Mouse (Mus musculus) heart, postnatal 4 days (tissue): ENCODE measurements around the gene Mapk14. TPM values are rescaled to one million over a fixed set of nuclear protein-coding genes. Genes with fewer than 3 reads are reported as not detected.
A peak's percentile ranks its signal among the peaks of the same experiment; 100 is the strongest.
"Not testable (repeated sequence)": the region's sequence is repeated elsewhere in the genome, so short reads cannot be mapped to it uniquely, and the experiment has no call there.

Experiments
- DNase-seq: peaks from one replicate; pipeline ENCODE4 v3.0.0; 2021
- total RNA-seq, 2 experiments: library from RNA; stranded (reverse); gene quantifications; 2 replicates each; pipeline ENCODE4 v1.2.3; 2021

The Mapk14 gene
- total RNA-seq, 2 experiments from 2014 or later = 45.1 to 49.6 TPM

DNA sequence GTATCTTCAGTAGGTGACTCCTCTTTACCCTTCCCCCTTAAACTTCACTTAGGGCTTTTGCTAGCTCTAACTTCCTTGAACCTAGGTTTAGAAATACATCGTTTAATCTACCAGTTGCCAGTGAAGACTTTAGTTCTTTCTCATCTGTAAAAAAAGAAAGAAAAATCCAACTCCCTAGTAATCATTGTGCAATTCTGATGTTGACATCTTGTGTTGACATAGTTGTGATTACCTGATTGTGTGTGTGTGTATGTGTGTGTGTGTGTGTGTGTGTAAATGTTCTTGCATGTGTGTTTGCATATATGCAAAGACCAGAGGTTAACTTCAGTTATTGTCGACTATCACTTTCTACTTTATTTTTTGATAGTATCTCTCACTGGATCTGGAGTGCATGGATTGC, 7.5 kb downstream of the Mapk14 start:
- DNase-seq = no peak

DNA sequence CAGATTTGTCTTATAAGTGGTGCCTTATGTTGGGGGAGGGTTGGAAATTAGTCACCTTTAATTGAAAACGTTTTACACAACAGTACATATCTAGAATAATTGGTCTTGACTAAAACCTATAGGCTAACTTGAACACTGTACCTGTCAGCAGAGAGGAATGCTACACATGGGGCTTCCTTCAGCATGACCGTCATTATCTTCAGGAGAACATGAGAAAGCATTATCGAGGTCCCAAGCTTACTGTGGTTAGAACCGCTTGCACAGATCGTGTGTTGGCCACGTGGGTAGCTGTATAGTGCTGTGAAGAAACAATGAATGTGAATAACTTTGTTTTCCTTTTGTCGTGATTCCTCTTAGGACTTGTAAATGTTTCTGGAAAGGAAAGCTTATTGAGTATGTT, 8.7 kb downstream of the Mapk14 start:
- no peak for DNase-seq

- no peak for DNase-seq
Measured at GRCm38 (mm10) chr17:28701171-28701570, 10.0 kb downstream of the Mapk14 start.

DNA sequence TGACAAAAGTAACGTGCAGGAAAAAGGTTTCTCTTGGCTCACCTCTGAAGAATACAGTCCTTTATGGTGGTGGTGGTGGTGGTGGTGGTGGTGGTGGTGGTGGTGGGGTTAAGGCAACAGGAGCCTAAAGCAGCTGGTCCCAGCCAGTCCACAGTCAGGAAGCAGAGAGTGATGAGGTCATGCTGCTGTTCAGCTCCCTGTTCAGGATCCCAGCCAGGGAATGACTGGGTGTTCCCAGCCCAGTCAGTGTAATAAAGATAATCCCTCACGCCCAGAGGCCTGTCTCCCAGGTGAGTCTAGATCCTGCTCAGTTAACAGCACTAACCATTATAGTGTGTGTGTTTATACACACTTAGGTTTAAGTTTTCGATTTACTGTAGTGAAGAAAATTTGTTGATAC, 10.6 kb downstream of the Mapk14 start:
- peak; percentile 20 for DNase-seq

GRCm38 (mm10) chr17:28702646-28703045, 11.5 kb downstream of the Mapk14 start:
- no peak for DNase-seq

DNA sequence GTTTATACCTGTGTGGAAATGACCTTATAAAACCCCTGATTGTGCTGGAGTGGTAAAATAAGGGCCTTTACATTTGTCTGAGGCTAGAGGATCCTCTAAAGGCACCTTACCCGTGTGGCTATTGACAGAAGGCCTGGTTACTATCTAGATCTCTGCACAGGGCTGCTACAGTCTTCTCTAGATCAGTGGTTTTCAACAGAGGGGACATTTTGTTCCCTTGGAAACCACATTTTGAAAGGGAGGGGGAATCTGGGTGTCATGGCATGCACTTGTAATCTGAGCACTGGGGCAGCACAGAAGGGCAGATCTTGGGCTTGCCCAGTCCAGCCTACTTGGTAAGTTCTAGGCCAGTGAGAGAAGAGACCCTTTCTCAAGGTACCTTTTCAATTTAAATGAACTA, 15.6 kb downstream of the Mapk14 start:
- no peak for DNase-seq

DNA sequence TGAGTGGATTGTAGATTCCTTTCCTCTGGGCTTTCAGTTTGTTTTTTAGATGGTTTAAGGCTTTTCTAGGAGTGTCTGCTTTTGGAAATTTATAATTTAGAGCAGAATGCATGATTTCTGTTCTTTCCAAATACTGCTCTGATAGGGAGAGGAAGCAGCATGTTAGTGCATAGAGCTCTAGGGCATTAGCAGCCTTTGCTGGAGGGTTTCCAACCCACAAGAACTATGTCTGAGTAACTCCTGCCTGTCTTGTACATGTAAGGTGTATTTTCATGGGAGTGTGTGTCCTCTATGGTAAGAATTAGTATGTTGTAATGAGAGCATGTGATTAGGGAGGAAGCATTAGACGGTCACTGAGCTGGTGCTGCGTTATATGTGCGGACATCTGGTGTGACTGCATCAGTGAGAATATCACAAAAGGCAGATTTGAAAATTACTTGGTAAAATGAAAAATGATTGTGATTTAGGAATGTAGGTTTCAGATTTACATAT, 16.1 kb downstream of the Mapk14 start:
- no peak for DNase-seq

- DNase-seq = no peak
Measured at GRCm38 (mm10) chr17:28707816-28708215, 16.7 kb downstream of the Mapk14 start.

GRCm38 (mm10) chr17:28708989-28709388, 17.9 kb downstream of the Mapk14 start:
- no peak for DNase-seq

DNA sequence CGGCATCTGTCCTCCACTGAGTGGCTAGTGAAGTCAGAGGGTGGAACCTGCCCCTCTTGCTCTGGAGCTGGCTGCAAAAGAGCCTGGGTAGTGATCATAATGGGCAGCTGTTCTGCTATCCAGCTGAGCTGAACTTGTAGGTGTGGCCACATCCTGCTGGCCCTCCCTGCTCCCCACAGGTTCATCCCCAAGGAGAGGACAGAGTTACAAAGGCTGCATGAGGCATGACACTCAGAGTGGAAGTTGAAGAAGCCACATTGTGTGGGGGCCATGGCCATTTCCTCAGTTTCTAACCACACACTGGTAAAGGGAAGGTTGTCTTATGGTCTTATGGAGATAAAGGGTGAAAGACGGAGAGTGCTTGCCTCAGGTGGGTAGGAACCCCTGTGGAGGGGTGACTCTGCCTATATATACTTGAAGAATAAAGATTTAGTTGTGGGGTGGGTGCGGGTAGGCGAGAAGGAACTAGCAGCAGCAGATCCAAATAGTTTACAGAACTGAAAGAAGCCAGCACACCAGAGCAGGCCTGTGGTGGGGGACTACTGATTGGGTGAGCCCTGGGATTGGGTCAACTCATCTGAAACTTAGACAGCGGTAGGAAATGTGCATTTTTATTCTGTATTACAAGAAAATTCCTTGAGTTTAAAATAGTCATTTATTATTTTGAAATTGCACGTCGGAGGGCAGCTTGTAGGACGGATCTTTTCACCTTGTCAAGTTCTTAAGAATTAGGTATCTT, 18.6 kb downstream of the Mapk14 start:
- DNase-seq = no peak

DNA sequence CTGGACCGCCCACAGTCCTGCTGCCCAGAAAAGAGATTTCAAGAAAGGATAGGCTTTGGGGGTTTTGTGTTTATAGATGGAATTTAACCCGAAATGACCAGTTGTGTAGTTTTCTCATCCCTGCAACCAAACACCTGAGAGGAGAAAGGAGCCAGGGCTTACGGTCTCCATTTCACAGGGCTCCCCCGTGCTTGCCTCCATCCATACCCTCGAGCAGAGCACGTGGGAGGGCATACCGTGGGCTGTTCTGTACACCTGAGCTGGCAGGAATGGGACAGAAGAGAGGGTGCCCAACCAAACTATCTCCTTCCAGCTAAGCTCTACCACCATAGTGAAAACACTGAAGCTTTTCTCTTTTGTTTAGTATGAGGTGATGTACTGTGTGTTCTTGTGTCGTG, 19.2 kb downstream of the Mapk14 start:
- no peak for DNase-seq

DNA sequence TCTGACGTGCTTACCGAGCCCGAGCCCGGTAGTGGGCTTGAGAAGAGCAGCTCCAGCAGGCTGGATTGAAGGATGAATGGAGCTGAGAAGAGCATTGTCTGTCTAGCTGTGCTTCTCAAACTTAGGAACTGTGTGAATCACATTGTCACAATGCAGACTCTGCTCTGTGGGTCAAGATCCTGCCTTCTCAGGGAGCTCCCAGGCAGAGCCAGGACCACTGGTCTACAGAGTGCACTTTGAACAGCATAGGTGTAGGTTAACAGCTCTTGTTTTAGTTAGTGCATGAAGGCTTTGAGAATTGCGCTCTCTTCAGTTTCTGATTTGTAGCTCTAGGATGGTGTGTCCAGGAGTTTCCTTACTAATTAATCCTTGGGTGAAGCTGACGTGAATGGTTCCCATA, 20.1 kb downstream of the Mapk14 start:
- DNase-seq = no peak

DNA sequence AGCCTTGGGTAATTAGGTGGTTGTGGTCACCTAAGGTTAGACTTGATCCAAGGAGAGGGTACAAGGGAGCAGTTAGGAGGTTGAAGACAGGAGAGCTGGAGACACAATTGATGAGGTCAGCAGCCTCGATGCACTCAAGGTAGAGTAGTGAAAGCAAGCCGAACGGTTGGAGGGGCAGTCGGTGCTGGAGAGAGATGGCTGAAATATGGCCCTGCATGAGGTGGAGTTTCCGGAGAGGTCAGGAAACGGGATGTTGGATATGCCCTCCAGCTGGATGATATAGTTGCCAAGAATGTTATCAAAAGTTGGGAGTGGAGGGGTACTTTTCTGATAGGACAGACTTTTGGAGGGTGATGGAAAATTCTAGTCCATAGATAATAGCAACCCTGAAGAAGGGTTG, 21.2 kb downstream of the Mapk14 start:
- DNase-seq = peak; percentile 21

GRCm38 (mm10) chr17:28714006-28714405, 22.9 kb downstream of the Mapk14 start:
- DNase-seq = no peak

GRCm38 (mm10) chr17:28715832-28716548, 24.9 kb downstream of the Mapk14 start:
- no peak for DNase-seq

- no peak for DNase-seq
Measured at GRCm38 (mm10) chr17:28717535-28717934, 26.4 kb downstream of the Mapk14 start.

- DNase-seq = no peak
Measured at GRCm38 (mm10) chr17:28725783-28726182, 34.7 kb downstream of the Mapk14 start, which contains the start of gene AC170998.1. TSS of gene AC170998.1 (plus strand) at chr17:28726083.

GRCm38 (mm10) chr17:28727511-28727910, 36.4 kb downstream of the Mapk14 start:
- DNase-seq = not testable (repeated sequence)

DNA sequence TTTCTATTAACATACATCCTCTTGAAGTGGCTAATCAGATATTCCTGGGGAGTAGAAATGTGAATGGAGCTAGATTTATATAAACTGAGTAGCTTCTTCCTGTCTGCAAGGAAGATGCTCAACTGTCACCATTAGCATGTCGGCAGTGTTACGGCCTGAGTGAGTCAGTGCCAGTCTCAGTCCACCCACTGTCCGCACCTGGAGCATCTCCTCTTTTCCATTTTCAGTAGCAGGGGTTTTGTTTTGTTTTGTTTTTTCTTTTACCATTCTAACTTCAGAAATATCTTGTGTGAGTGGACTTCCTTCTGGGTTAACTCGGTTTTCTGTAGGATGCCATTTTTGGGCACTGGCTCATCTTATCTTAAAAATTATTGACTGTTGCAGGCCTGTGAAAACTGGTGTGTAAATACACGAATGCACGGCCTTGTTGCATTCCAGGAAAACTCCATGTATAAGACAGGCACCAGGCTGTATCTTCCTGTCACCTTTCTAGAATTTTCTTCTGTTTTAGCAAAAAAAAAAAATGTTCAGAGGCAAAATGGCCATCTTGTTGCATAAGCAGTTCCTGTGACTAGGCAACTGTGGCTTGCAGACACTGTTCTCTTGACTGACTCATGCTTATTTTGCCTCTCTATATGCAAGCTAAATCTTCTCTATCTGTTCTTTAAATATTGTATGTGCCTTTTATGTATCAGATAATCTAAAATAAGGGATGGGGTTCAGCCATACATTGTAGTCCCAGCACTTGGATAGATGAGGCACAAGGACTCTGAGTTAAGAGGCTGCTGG, 44.4 kb downstream of the Mapk14 start:
- DNase-seq = no peak

DNA sequence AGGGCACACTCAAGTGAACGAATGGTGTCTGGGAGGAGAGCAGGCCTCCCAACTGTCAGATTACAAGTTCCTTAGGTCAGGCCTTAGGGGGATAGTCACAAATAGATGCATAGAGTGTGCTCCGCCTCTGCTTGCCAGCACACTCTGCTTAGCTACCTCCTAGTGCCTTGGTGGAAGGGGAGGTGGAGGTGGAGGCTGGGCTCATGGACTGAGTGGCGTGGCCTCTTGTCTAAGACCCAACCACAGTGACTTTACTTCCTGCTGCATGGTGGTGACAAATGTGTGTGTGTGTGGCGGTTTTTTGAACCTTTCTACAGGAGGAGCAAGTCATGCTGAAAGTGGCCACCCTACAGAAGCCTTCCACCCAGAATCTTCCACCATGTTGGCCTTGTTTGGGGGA, 45.4 kb downstream of the Mapk14 start:
- no peak for DNase-seq

- no peak for DNase-seq
Measured at GRCm38 (mm10) chr17:28737973-28738372, 46.8 kb downstream of the Mapk14 start.

GRCm38 (mm10) chr17:28739244-28739643, 48.1 kb downstream of the Mapk14 start:
- DNase-seq = no peak
